8 mouse cellular contexts compared by ENCODE assay signal in the genomic region with DNA sequence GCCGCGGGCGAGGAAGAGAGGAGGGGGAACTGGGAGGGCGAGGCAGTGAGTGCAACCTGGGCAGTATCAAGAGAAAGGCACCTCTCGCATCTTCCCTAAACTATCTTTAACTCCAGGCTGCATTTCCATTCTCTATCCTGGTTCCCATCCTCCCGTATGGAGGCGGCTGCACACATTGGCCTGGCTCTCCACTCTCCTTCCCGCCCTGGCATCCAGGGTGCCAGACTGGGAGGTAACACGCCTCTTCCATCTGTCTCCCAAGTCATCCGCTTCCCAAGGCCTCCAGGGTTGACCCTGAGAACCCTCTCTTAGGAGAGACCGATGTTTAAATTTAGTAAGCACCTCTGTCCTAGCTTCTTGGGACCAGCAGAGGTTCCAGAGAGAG. TPM values are rescaled to one million over a fixed set of nuclear protein-coding genes. Genes with fewer than 3 reads are reported as not detected.
DNase-seq lines count a peak whose midpoint lies in the region; ATAC-seq and TF ChIP-seq lines count a peak whose summit lies in the region.

No protein-coding gene starts in this region.

- peak overlapping the region; percentile 83 for H3K9ac ChIP-seq in forebrain, embryonic 15.5 days (replicated peaks)
- H3K9ac ChIP-seq in midbrain, embryonic 14.5 days (replicated peaks; ENCODE audit: low read length): peak overlapping the region; percentile 73

- peak overlapping the region; percentile 91 for H3K27ac ChIP-seq in forebrain, embryonic 15.5 days (replicated peaks)
- peak overlapping the region; percentile 93 for H3K27ac ChIP-seq in left cerebral cortex, adult 2 months
- H3K27ac ChIP-seq in midbrain, embryonic 14.5 days (replicated peaks; ENCODE audit: low read depth, low read length): peak overlapping the region; percentile 88

- peak overlapping the region; percentile 88 for H3K4me2 ChIP-seq in forebrain, embryonic 15.5 days (replicated peaks)
- H3K4me2 ChIP-seq in midbrain, embryonic 14.5 days (ENCODE audit: low read length): peak overlapping the region; percentile 85

- TF ChIP-seq POLR2A in brain, embryonic 14.5 days (IDR thresholded peaks at IDR 0.05; ENCODE audit: borderline replicate concordance, extremely low read depth, insufficient read depth, insufficient read length, poor library complexity, severe bottlenecking): no peak

- intact Hi-C loops in left cerebral cortex, adult 2 months (cut with DNase I): loop anchor here (2.0 to 5.0 kb wide), 2 partner anchors 23 to 93 kb away; no protein-coding TSS in a partner anchor

- no peaks in the 10 kb centered on the region for H3K36me3 ChIP-seq in forebrain, embryonic 15.5 days
- H3K36me3 ChIP-seq in midbrain, embryonic 14.5 days (ENCODE audit: control insufficient read depth, insufficient read depth, low read length): no peaks in the 10 kb centered on the region

- no peaks in the 10 kb centered on the region for H3K9me3 ChIP-seq in forebrain, embryonic 15.5 days
- H3K9me3 ChIP-seq in midbrain, embryonic 14.5 days (ENCODE audit: control insufficient read depth, low read length): peaks cover 4% of the 10 kb centered on the region; the same call in 1 of the 2 replicates

- H3K4me1 ChIP-seq in forebrain, embryonic 15.5 days: peaks cover 20% of the 10 kb centered on the region
- H3K4me1 ChIP-seq in midbrain, embryonic 14.5 days (ENCODE audit: control insufficient read depth, insufficient read depth, low read length): peaks cover 22% of the 10 kb centered on the region

- no peak for DNase-seq in frontal cortex, postnatal 25 days (ENCODE audit: low spot score in 2 of 2)
- peak; percentile 71 for DNase-seq in brain, embryonic 14.5 days (ENCODE audit: low read depth)
- DNase-seq in left cerebral cortex, adult 2 months (ENCODE audit: extremely low spot score in 1 of 2, low spot score in 2 of 2): peak in 1 of 2 experiments; percentile 57
- no peak for DNase-seq in midbrain, embryonic 14.5 days
- no peak for DNase-seq in ovary, postnatal 14 days (ENCODE audit: low spot score)
- no peak for DNase-seq in thymus, postnatal 10 days (ENCODE audit: low spot score in 2 of 2)

- H3K4me3 ChIP-seq in forebrain, embryonic 15.5 days: peak overlapping the region; percentile 72
- H3K4me3 ChIP-seq in left cerebral cortex, adult 2 months: peak overlapping the region; percentile 52
- H3K4me3 ChIP-seq in midbrain, embryonic 14.5 days (replicated peaks; ENCODE audit: low read depth, low read length): peak overlapping the region; percentile 66

- no peaks in the 10 kb centered on the region for H3K27me3 ChIP-seq in forebrain, embryonic 15.5 days
- 0 out of 2 replicates have a peak, but pooled peaks cover 4% of the 10 kb centered on the region for H3K27me3 ChIP-seq in midbrain, embryonic 14.5 days (ENCODE audit: control insufficient read depth, insufficient read depth, low read length)

- no peak for TF ChIP-seq CTCF in brain, embryonic 14.5 days (IDR thresholded peaks at IDR 0.05; ENCODE audit: borderline replicate concordance, extremely low read depth, insufficient read depth, insufficient read length)
- TF ChIP-seq CTCF in left cerebral cortex, adult 2 months (IDR thresholded peaks at IDR 0.05): no peak

- WGBS in forebrain, embryonic 15.5 days: 2% methylated on average over 10 of the region's 11 CpGs
- WGBS in midbrain, embryonic 14.5 days: 0% methylated on average over 8 of the region's 11 CpGs

- ATAC-seq in frontal cortex, adult (ENCODE audit: low TSS enrichment): peak; percentile 80
- peak; percentile 62 for ATAC-seq in forebrain, embryonic 15.5 days (replicated peaks)
- ATAC-seq in midbrain, embryonic 14.5 days (ENCODE audit: low FRiP score, low TSS enrichment): peak; percentile 41; the same call in 1 of the 2 replicates

RNA-seq across cellular contexts. Expression of gene Adgrl1, which starts 24.3 kb away (rescaled TPM):
- 237 and 327 TPM in 2 replicates for polyA plus RNA-seq in brain, embryonic 14.5 days (2012; rRNA removed)
- polyA plus RNA-seq in forebrain, embryonic 15.5 days (2015; fragmentation: Nextera tagmentation; extraction: Ambion mirVana): 56.2 and 57.0 TPM in 2 replicates
- total RNA-seq in left cerebral cortex, adult 2 months (2021): 100 to 1,000 TPM; 397 to 418 TPM
- 77.2 and 92.7 TPM in 2 replicates for polyA plus RNA-seq in midbrain, embryonic 14.5 days (2014; fragmentation: Nextera tagmentation; extraction: Ambion mirVana)
